Mouse (Mus musculus) embryonic facial prominence, embryonic 15.5 days (tissue): ENCODE results near the gene Tmem72. TPM values are rescaled to one million over a fixed set of nuclear protein-coding genes. Genes with fewer than 3 reads are reported as not detected.

Experiments
- ATAC-seq: fragments of 200-750 bp; cut with Nextera tagmentation; 2 replicates; pipeline ENCODE4 v1.8.0; 2017; ENCODE audit warnings: low read depth, moderate TSS enrichment; ENCODE audit not compliant: insufficient number of reproducible peaks, low FRiP score, low TSS enrichment
- H3K27ac ChIP-seq: fragments of 300-500 bp; sonication (generic); replicated peaks from 2 replicates; pipeline ENCODE4 v1.5.1; 2015; ENCODE audit warnings: mild to moderate bottlenecking, inconsistent platforms
- H3K27me3 ChIP-seq: fragments of 300-500 bp; sonication (generic); 2 replicates; pipeline ENCODE4 v1.6.1; 2015; ENCODE audit warnings: inconsistent platforms
- H3K36me3 ChIP-seq: fragments of 300-500 bp; sonication (generic); 2 replicates; pipeline ENCODE4 v1.6.1; 2015; ENCODE audit warnings: mild to moderate bottlenecking, inconsistent platforms
- H3K4me1 ChIP-seq: fragments of 300-500 bp; sonication (generic); 2 replicates; pipeline ENCODE4 v1.6.1; 2015; ENCODE audit warnings: inconsistent platforms
- H3K4me2 ChIP-seq: fragments of 300-500 bp; sonication (generic); replicated peaks from 2 replicates; pipeline ENCODE4 v1.6.1; 2015; ENCODE audit warnings: mild to moderate bottlenecking, inconsistent platforms
- H3K4me3 ChIP-seq: fragments of 300-500 bp; sonication (generic); replicated peaks from 2 replicates; pipeline ENCODE4 v1.5.1; 2015; ENCODE audit warnings: mild to moderate bottlenecking, inconsistent platforms
- H3K9ac ChIP-seq: fragments of 300-500 bp; sonication (generic); 2 replicates; pipeline ENCODE4 v1.6.1; 2015; ENCODE audit warnings: inconsistent platforms
- H3K9me3 ChIP-seq: fragments of 300-500 bp; sonication (generic); replicated peaks from 2 replicates; pipeline ENCODE4 v1.6.1; 2016; ENCODE audit warnings: inconsistent platforms
- WGBS: fragments of 180-500 bp; shearing (Covaris S2); methylation state at CpG from one replicate; pipeline ENCODE4 v1.1.7; 2015; 5-methylcytosine and 5-hydroxymethylcytosine counted together
- polyA plus RNA-seq: library from polyadenylated mRNA; unstranded; fragments of >200 nt; fragmentation: Nextera tagmentation; extraction: Ambion mirVana; gene quantifications from 2 replicates; pipeline ENCODE4 v1.2.1, GENCODE M21; 2015

Gene Tmem72
- 0.05 and 0.15 TPM in 2 replicates for polyA plus RNA-seq

DNA sequence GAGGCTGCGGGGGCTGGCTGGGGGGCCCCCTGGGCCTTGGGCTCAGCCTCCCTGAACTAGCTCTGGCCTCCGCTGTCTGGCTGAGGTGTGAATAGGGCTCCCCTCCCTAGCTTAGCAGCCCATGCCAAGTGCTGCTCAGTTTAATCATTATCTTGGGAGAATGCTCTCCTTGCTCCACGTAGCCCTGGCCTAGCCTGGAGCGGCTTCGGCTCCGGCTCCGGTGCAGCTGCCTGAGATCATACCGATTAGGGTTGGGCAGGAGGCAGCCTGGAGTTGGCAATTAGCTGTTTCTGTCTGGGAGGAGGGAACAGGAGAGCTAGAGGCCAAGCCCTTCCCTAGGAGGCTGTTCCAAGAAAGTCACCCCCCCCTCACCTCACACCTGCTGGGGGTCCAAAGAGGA is at the start of gene Tmem72:
Gene Tmem72 (minus strand): TSS at position 248 of the 400 bp plus-strand sequence.
- 0 out of 2 replicates have a peak, but pooled peaks cover 3% of the 10 kb centered on the region for H3K4me1 ChIP-seq
- H3K4me3 ChIP-seq: no peak within 1 kb of the TSS
- H3K9ac ChIP-seq: no peak within 1 kb of the TSS
- no peak for ATAC-seq
- no peak within 1 kb of the TSS for H3K27ac ChIP-seq
- no peaks in the 10 kb centered on the region for H3K27me3 ChIP-seq
- H3K4me2 ChIP-seq: no peak within 1 kb of the TSS
- WGBS: 48% methylated on average over 8 of the region's 8 CpGs
- no peaks in the 10 kb centered on the region for H3K9me3 ChIP-seq
- H3K36me3 ChIP-seq: no peaks in the 10 kb centered on the region

DNA sequence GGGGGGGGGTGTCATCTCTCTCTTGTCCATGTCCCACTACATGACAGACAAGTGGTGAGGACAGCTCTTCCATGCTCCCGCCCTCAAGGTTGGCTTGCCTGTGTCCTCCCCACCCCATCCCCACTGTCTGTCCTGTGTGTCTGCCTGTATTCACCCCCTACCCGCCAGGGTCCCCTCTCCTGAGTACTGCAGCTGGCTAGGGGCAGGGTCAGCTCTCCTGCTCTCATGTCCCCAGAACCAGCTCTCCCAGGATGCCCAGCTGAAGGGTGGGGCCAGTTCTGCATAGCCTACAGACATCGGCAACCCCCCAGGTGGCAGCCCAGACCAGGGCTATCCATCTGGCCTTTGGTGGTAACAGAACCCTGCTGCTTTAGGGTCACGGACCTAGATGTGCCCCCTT is 47.8 kb upstream of the Tmem72 start:
- Histone ChIP-seq H3K4me1 (peaks cover 7% of the 10 kb centered on the region; the same call in 1 of the 2 replicates), H3K27me3 (0 out of 2 replicates have a peak, but pooled peaks cover 7% of the 10 kb centered on the region), H3K9me3 (no peaks in the 10 kb centered on the region), H3K9ac (no peak overlapping the region), H3K36me3 (no peaks in the 10 kb centered on the region), H3K4me3 (no peak overlapping the region), H3K4me2 (no peak overlapping the region), H3K27ac (no peak overlapping the region)
- no peak for ATAC-seq
- WGBS: 87% methylated on average over 4 of the region's 4 CpGs

DNA sequence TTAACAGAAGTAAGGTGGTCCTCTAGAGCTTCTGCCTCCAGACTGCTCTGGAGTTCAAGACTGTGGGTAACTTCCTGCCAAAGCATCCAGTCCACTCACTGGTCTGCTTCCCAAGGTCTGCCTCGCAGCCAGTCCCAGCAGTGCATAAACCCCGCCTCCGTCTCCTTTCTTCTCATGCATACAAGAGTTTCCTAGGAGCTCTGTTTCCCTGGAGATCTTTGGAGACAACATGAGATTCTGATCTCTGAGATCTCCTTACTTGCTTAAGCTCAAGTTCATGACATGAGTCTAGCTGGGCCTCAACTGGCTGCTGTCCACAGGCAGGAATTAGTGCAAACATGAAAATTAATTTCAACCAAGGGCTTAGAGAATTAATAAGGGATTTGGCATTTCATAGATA is 45.6 kb upstream of the Tmem72 start:
- WGBS: 71% methylated on average over 3 of the region's 3 CpGs

DNA sequence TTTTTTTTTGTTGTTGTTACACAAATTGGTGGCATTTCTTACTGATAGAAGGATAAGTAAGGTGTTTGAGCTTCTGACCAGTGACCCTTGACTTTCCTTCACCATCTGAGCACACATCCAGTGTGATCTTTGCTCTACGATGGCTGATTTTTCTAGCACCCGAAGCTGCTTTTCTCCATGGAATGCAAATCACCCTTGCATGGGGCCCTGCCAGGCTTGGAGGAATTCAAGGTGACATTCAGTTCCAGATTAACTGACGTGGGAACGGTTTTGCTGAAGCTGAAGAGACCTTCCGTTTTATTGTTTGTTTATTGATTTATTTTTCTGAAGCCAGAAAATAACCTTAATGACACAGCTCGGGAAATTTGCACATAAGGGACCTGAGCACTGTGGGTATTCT is 43.5 kb upstream of the Tmem72 start:
- Histone ChIP-seq H3K27me3 (no peaks in the 10 kb centered on the region), H3K4me3 (no peak overlapping the region), H3K9ac (no peak overlapping the region), H3K4me1 (no peaks in the 10 kb centered on the region), H3K4me2 (no peak overlapping the region), H3K36me3 (no peaks in the 10 kb centered on the region), H3K27ac (no peak overlapping the region), H3K9me3 (no peaks in the 10 kb centered on the region)
- no peak for ATAC-seq
- WGBS: 74% methylated on average over 6 of the region's 6 CpGs

More for the DNA sequence above, 45.6 kb upstream of the Tmem72 start:
- H3K9me3 ChIP-seq: no peaks in the 10 kb centered on the region
- no peak overlapping the region for H3K27ac ChIP-seq
- no peaks in the 10 kb centered on the region for H3K4me1 ChIP-seq
- no peak overlapping the region for H3K4me3 ChIP-seq
- H3K36me3 ChIP-seq: no peaks in the 10 kb centered on the region
- H3K4me2 ChIP-seq: no peak overlapping the region
- H3K27me3 ChIP-seq: 0 out of 2 replicates have a peak, but pooled peaks cover 6% of the 10 kb centered on the region
- no peak for ATAC-seq
- no peak overlapping the region for H3K9ac ChIP-seq

DNA sequence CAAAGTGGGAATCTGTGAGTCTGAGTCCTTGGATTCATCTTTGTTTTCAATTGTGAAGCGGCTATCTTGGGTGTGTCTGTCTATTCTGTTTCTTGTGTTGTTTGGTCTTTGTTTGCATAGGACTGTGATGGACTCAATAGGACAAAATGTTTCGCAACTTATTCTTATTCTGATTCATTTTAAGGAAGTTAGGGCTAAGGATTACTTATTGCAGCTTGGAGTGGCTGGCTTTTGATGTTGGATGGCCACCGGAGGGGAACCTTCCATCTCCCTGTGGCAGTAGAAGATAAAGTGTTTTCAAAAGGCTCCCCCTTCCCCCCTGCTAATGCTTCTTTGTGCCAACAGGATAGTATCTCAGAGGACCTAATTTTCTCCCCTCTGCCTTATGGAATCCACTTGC is 39.7 kb upstream of the Tmem72 start:
- Histone ChIP-seq H3K36me3 (no peaks in the 10 kb centered on the region), H3K4me1 (0 out of 2 replicates have a peak, but pooled peaks cover 3% of the 10 kb centered on the region), H3K9ac (no peak overlapping the region), H3K9me3 (no peaks in the 10 kb centered on the region), H3K4me2 (no peak overlapping the region), H3K4me3 (no peak overlapping the region), H3K27me3 (no peaks in the 10 kb centered on the region), H3K27ac (no peak overlapping the region)
- 85% methylated on average over 3 of the region's 3 CpGs for WGBS
- no peak for ATAC-seq

DNA sequence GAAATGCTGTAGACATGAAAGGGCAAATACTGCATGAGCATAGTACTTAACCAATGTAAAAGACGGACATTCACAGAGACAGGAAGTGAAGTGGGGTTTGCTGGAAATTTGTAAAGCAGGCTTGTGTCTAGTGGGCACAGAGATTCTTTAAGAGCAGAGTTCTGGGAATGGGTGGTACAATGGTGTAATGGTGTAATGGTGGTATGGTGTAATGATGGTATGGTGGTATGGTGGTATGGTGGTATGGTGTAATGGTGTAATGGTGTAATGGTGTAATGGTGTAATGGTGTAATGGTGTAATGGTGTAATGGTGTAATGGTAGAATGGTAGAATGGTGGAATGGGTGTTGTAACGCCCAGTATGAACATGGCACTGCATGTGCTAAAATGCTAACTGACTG is 21.3 kb upstream of the Tmem72 start:
- Histone ChIP-seq H3K4me1 (no peaks in the 10 kb centered on the region), H3K4me2 (no peak overlapping the region), H3K27ac (no peak overlapping the region), H3K9ac (no peak overlapping the region), H3K9me3 (no peaks in the 10 kb centered on the region), H3K36me3 (no peaks in the 10 kb centered on the region), H3K27me3 (no peaks in the 10 kb centered on the region), H3K4me3 (no peak overlapping the region)
- WGBS: 63% methylated on average over 2 of the region's 2 CpGs
- no peak for ATAC-seq

DNA sequence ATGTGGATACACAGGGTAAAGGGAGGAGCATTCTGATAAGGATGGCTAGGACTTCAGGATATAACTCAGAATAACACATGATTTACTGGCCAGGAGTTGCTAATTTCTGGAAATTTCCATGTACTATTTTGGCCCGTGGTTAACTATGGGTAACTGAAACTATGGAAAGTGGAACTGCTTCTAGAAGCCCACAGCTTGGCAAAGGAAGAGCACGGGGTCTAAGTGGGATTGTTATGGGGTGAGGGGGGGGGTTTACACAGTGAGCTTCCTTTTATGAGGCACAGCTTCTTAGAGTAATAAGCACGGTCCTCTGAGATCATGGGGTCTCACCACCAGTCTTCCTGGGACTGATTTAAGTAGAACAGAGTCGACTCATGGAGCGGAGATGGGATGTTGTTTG is 18.6 kb upstream of the Tmem72 start:
- 90% methylated on average over 5 of the region's 5 CpGs for whole genome bisulfite sequencing
- H3K9ac ChIP-seq: no peak overlapping the region
- no peak overlapping the region for H3K4me2 ChIP-seq

DNA sequence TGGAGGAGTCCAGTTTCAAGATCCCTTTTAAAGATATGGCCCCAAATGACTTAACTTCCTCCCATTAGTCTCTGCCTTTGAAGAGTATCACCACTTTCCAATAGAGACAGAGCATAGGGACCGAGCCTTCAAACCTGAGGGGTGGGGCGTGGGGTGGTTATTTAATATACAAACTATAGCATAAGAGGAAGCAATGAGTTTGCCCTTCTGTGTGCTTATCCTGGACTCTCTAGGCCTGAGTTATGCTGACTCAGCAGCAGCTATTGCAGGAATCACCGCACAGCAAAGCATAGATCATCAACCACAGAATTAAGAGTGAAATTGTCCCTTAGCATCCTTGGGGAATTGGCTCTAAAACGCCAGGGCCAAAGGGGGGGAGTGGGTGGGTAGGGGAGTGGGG is 16.9 kb upstream of the Tmem72 start:
- Histone ChIP-seq H3K4me3 (no peak overlapping the region), H3K9me3 (no peaks in the 10 kb centered on the region), H3K27ac (no peak overlapping the region), H3K27me3 (no peaks in the 10 kb centered on the region), H3K4me2 (no peak overlapping the region), H3K9ac (no peak overlapping the region), H3K4me1 (no peaks in the 10 kb centered on the region), H3K36me3 (no peaks in the 10 kb centered on the region)
- ATAC-seq: no peak
- 66% methylated on average over 4 of the region's 4 CpGs for WGBS

More for the DNA sequence above, 18.6 kb upstream of the Tmem72 start:
- no peaks in the 10 kb centered on the region for H3K9me3 ChIP-seq
- no peak overlapping the region for H3K4me3 ChIP-seq
- H3K27me3 ChIP-seq: no peaks in the 10 kb centered on the region
- no peaks in the 10 kb centered on the region for H3K36me3 ChIP-seq
- ATAC-seq: no peak
- H3K4me1 ChIP-seq: no peaks in the 10 kb centered on the region
- H3K27ac ChIP-seq: no peak overlapping the region

DNA sequence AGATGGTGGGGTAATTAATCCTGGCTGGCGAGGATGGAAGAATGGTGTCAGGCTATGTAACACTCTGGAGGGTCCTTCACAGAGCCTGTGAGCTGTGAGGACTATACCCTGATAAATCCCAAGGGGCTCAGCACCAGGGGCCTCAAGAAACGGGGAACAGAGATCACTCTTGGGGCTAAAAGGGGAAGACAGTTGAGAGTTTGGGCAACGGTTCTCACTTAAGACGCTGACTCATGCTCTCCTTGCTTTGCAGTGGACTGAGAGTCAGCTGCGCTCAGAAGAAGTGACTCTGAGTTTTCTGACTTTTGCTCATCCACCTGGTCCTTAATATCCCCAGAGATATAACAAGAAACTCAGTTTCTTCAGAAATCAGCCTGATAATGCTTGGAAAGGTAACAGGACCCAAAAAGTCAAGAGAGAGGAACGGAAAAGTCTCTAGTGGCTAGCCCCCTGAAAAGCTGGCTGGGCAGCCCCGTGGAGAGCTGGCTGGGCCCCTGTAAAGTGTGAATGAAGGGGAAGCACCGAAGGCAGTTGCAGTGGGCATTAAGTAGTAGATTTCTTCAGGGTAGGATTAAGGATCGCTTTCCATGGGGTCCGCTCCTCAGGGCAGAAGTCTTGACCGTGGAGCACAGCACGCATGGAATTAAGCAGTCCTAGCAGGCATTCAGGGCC is 7.9 kb upstream of the Tmem72 start:
- Histone ChIP-seq H3K36me3 (no peaks in the 10 kb centered on the region), H3K27ac (no peak overlapping the region), H3K4me1 (no peaks in the 10 kb centered on the region), H3K4me2 (no peak overlapping the region), H3K9ac (no peak overlapping the region), H3K4me3 (no peak overlapping the region), H3K27me3 (no peaks in the 10 kb centered on the region), H3K9me3 (no peaks in the 10 kb centered on the region)
- ATAC-seq: no peak
- WGBS: 84% methylated on average over 12 of the region's 12 CpGs

DNA sequence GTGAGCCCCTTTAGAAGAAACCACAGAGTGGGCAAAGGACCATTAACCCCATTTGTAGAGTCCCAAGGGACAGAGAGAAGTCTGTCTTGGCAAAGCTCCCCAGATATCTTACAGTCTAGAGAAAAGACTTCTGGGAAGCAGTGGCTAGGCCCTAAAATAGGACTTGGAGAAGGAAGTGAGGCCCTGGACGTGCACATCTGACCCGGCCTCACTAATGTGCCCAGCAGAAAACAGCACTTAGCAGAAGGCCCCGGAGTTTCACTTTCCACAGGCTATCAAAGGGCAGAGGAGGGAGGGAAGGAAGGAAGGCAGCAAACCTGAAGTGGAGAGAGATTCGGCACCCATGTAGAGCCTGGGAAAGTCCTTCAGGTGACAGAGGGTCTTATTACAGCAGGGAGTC is 2.2 kb upstream of the Tmem72 start:
- Histone ChIP-seq H3K4me2 (no peak overlapping the region), H3K27me3 (no peaks in the 10 kb centered on the region), H3K27ac (no peak overlapping the region), H3K9ac (no peak overlapping the region), H3K4me1 (0 out of 2 replicates have a peak, but pooled peaks cover 2% of the 10 kb centered on the region), H3K9me3 (no peaks in the 10 kb centered on the region), H3K4me3 (no peak overlapping the region), H3K36me3 (no peaks in the 10 kb centered on the region)
- ATAC-seq: no peak
- 82% methylated on average over 4 of the region's 4 CpGs for WGBS

DNA sequence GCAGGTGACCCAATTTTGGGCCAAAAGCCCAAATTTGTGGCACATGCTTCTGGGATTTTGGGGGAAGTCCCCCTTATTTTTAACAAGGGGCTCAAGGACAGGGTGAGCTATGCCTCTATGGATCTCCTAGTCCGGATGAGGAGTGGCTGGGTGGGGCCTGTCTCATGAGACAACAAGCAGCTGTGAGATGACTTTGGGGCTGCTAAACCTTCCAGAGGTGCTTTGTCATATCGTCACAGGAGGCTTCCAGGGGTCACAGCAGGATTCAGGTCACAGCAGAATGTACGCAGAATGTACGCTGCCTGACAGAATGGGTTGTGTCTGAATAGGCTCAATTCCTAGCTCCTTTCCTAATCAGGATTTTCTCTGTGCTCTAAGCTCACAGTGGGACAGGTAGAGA is 1.6 kb upstream of the Tmem72 start:
- no peak overlapping the region for H3K9ac ChIP-seq
- 82% methylated on average over 4 of the region's 4 CpGs for WGBS
- no peak overlapping the region for H3K4me3 ChIP-seq
- no peak overlapping the region for H3K27ac ChIP-seq
- 0 out of 2 replicates have a peak, but pooled peaks cover 3% of the 10 kb centered on the region for H3K4me1 ChIP-seq
- H3K27me3 ChIP-seq: no peaks in the 10 kb centered on the region
- no peak for ATAC-seq
- no peak overlapping the region for H3K4me2 ChIP-seq
- H3K36me3 ChIP-seq: no peaks in the 10 kb centered on the region
- H3K9me3 ChIP-seq: no peaks in the 10 kb centered on the region

DNA sequence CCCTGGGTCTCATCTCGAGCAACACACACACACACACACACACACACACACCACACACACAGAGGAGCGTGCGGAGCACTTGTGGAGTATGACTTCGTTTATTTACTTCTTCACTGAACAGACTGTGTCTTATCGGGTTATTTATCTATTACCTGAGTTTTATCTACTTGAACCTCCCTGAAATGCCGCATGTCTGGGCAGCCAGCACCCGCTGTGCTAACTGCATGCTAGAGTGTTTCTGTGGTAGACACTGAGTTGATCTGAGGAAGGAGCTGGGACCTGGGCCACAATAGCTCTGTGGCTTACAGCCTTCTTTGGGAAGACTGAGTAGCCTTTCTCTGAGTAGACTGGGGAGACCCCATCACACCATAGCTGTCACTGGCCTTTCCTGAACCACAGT is 1.1 kb upstream of the Tmem72 start:
- H3K4me1 ChIP-seq: 0 out of 2 replicates have a peak, but pooled peaks cover 3% of the 10 kb centered on the region
- no peaks in the 10 kb centered on the region for H3K9me3 ChIP-seq
- no peak overlapping the region for H3K4me3 ChIP-seq
- H3K27ac ChIP-seq: no peak overlapping the region
- ATAC-seq: no peak
- H3K27me3 ChIP-seq: no peaks in the 10 kb centered on the region
- H3K9ac ChIP-seq: no peak overlapping the region
- no peak overlapping the region for H3K4me2 ChIP-seq
- no peaks in the 10 kb centered on the region for H3K36me3 ChIP-seq
- 86% methylated on average over 7 of the region's 7 CpGs for WGBS
